Mouse (Mus musculus) heart, postnatal 0 days (tissue): ENCODE results near the gene Dzank1. TPM values are rescaled to one million over a fixed set of nuclear protein-coding genes. Genes with fewer than 3 reads are reported as not detected.

ENCODE experiments used
- ATAC-seq: fragments of 200-750 bp; cut with Nextera tagmentation; 2 replicates; pipeline ENCODE4 v1.8.0; 2017; ENCODE audit warnings: low read depth, moderate number of reproducible peaks, moderate library complexity; ENCODE audit not compliant: insufficient read depth
- DNase-seq: peaks from one replicate; pipeline ENCODE4 v3.0.0-alpha.2; 2016; ENCODE audit warnings: low spot score
- H3K27ac ChIP-seq: fragments of 300-500 bp; sonication (generic); 2 replicates; pipeline ENCODE4 v1.5.1; 2014; ENCODE audit warnings: low read depth, mild to moderate bottlenecking
- H3K27me3 ChIP-seq: fragments of 300-500 bp; sonication (generic); 2 replicates; pipeline ENCODE4 v1.6.1; 2014; ENCODE audit warnings: low read length, mixed read lengths; ENCODE audit not compliant: control insufficient read depth, insufficient read depth
- H3K36me3 ChIP-seq: fragments of 300-500 bp; sonication (generic); replicated peaks from 2 replicates; pipeline ENCODE4 v1.6.1; 2014; ENCODE audit warnings: low read length, mixed read lengths; ENCODE audit not compliant: control insufficient read depth, insufficient read depth
- H3K4me1 ChIP-seq: fragments of 300-500 bp; sonication (generic); 2 replicates; pipeline ENCODE4 v1.6.1; 2014; ENCODE audit warnings: antibody characterized with exemption; ENCODE audit not compliant: control insufficient read depth, insufficient read depth
- H3K4me2 ChIP-seq: fragments of 300-500 bp; sonication (generic); 2 replicates; pipeline ENCODE4 v1.6.1; 2014; ENCODE audit warnings: low read depth, mild to moderate bottlenecking, low read length, moderate library complexity
- H3K4me3 ChIP-seq: fragments of 300-500 bp; sonication (generic); 2 replicates; pipeline ENCODE4 v1.5.1; 2014; ENCODE audit warnings: low read depth, low read length
- H3K9ac ChIP-seq: fragments of 300-500 bp; sonication (generic); replicated peaks from 2 replicates; pipeline ENCODE4 v1.6.1; 2014; ENCODE audit warnings: low read depth, low read length, mixed read lengths
- H3K9me3 ChIP-seq: fragments of 300-500 bp; sonication (generic); replicated peaks from 2 replicates; pipeline ENCODE4 v1.6.1; 2016; ENCODE audit warnings: low read length; ENCODE audit not compliant: control insufficient read depth
- CTCF ChIP-seq: IDR thresholded peaks from 2 replicates; pipeline ENCODE4 v1.5.1; 2016; ENCODE audit warnings: antibody characterized with exemption, control low read depth, low read depth
- EP300 ChIP-seq: IDR thresholded peaks from 2 replicates; pipeline ENCODE4 v1.6.1; 2016; ENCODE audit warnings: antibody characterized with exemption, low read depth
- WGBS: fragments of 180-500 bp; shearing (Covaris S2); extraction: QIAGEN DNeasy Blood & Tissue Kit; methylation state at CpG from one replicate; pipeline ENCODE4 v1.1.7; 2014; 5-methylcytosine and 5-hydroxymethylcytosine counted together
- polyA plus RNA-seq: library from polyadenylated mRNA; unstranded; fragments of >200 nt; fragmentation: Nextera tagmentation; extraction: Ambion mirVana; gene quantifications from 2 replicates; pipeline ENCODE4 v1.2.1, GENCODE M21; 2015
- total RNA-seq: library from RNA; depleted of rRNA; stranded (reverse); fragments of >200 nt; gene quantifications from 2 replicates; pipeline ENCODE4 v1.2.3, GENCODE M21; 2014; ENCODE audit warnings: low replicate concordance

Gene Dzank1
- total and polyA plus RNA-seq, 2 experiments from 2014 or later, result 0.79 TPM; not detected in 1

DNA sequence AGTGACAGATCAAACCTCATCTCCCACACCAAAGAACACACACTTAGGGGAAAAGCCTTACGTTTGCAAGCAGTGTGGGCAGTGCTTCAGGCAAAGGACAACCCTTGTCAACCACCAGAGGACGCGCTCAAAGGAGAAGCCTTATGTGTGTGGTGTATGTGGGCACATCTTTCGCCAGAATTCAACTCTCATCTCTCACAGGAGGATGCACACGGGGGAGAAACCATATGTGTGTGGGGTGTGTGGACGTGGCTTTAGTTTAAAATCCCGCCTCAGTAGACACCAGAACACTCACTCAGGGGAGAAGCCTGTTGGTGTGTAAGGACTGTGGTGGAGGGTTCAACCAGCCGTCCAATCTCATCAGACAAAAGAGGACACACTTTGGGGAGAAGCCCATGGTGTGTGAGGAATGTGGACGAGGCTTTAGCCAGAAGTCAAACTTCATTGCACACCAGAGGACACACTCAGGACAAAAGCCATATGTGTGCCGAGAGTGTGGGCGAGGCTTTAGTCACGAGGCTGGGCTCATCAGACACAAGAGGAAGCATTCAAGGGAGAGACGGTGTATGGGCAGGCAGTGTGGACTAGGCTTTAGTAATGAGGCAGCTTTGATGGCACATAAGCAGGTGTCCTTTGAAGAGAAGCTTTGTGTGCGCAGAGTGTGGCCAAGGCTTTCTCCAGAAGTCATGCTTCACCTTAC, 61.2 kb downstream of the Dzank1 start:
- Histone ChIP-seq H3K27me3 (no peaks in the 10 kb centered on the region), H3K4me2 (no peak overlapping the region), H3K4me3 (no peak overlapping the region), H3K9me3 (no peaks in the 10 kb centered on the region), H3K9ac (no peak overlapping the region), H3K27ac (no peak overlapping the region), H3K4me1 (peaks cover 6% of the 10 kb centered on the region; the same call in 1 of the 2 replicates), H3K36me3 (no peaks in the 10 kb centered on the region)
- DNase-seq (no peak), ATAC-seq (no peak)
- TF ChIP-seq CTCF, result no peak
- no peak for TF ChIP-seq EP300
- WGBS, result 72% methylated on average over 14 of the region's 14 CpGs

DNA sequence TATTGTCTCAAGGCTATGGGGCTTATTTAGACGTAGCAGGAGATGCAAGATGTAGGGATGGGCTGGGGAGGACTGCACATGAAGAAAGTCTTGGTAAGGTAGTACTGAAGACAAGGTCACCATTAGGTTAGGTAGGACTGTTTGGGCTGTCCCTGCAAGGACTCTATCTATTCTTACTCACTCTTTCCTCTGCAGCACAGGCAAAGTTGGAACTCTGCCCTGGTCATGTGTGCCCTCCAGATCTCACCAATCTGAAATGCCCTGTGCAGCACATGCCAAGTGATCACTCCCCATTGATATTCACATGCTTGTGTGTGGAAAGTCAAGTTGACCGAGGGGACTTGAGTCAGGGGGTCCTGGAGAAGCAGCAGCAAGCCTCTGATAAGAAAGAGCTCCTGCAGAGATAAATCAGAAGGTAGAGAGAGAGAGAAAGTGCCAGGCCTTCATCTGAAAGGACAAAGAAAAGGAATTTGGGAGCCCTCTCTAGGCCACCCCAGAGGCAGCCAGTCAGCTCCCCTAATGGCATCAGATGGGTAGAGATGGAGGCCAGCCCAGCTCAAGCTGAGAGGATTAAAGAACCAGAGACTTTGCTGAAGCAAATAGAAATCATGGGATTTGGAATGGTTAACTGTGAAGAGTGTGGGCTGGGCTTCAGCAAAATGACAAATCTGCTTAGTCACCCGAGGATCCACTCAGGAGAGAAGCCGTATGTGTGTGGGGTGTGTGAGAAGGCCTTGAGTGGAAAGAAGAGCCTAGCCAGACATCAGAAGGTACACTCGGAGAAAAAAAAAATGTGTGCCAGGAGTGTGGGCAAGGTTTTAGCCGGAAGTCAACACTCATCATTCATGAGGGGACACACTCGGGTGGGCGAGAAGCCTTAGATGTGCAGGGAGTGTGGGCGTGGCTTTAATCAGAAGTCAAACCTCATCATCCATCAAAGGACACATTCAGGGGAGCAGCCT, 62.1 kb downstream of the Dzank1 start:
- Histone ChIP-seq H3K27me3 (no peaks in the 10 kb centered on the region), H3K36me3 (no peaks in the 10 kb centered on the region), H3K9me3 (no peaks in the 10 kb centered on the region), H3K27ac (no peak overlapping the region), H3K9ac (no peak overlapping the region), H3K4me1 (peaks cover 6% of the 10 kb centered on the region; the same call in 1 of the 2 replicates), H3K4me2 (no peak overlapping the region), H3K4me3 (no peak overlapping the region)
- 67% methylated on average over 9 of the region's 9 CpGs for WGBS
- DNase-seq (peak; percentile 17), ATAC-seq (peak; percentile 44; the same call in 1 of the 2 replicates)
- TF ChIP-seq EP300 (no peak), CTCF (no peak)

DNA sequence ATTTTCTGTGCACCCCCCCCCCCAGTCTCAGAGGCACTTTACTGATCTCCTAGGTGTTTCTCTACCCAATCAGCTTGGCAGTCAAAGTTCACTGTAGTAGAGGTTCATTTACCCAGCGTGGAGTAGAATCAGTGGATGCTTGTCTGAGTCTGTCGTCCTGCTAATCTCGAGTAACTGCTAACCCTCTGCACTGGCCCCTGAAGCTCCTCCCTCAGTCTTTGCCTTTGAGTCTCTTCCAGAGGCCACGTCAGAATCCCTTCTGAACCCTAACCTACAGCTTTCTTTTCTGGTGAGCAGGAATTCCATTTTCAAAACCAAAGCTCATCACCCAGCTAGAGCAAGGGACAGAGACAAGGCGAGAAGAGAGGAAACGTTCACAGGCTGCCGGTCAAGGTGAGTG, 63.0 kb downstream of the Dzank1 start:
- TF ChIP-seq EP300 (no peak), CTCF (no peak)
- 55% methylated on average over 7 of the region's 7 CpGs for WGBS

DNA sequence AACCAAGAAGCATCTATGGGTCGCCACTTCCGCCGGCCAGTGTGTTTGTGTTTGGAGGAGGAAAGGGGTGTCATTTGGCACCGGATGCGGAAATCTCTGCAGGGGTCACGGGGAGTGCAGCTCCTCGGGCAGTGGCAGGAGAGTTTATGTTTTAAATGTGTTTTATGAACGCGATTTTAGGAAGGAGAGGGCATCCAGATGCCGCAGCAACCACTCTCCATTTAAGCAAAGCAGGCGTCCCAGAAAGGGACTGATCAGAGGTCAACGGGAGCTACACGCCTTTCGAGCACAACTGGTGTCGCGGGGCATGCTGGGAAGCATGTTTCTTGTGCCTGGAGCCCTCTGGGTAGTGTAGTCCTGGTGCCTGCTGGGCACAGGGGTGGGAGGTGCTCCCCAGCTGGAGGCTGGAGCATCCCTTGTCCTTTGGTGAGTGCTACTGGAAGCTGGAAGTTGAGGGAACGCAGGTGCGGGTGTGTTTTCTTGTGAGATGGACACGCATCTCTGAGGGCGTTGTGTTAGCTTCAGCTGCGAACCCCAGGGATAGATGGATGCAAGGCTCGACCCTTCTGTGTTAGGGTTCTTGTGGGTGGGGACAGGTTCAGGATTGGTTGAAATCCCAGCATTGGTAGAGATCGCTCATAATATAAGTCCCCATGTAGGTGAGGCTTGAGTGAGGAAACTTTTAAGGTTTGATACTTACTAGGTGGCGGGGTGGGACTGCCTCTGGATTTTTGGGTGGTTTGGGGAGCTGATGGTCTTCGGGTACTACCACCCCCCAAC, 68.0 kb downstream of the Dzank1 start:
- no peaks in the 10 kb centered on the region for H3K36me3 ChIP-seq
- no peak for TF ChIP-seq CTCF
- no peak for TF ChIP-seq EP300

More for the DNA sequence above, 63.0 kb downstream of the Dzank1 start:
- no peaks in the 10 kb centered on the region for H3K36me3 ChIP-seq
- H3K4me1 ChIP-seq, result peaks cover 11% of the 10 kb centered on the region; the same call in 1 of the 2 replicates
- no peak overlapping the region for H3K4me3 ChIP-seq
- H3K9ac ChIP-seq, result no peak overlapping the region
- H3K27ac ChIP-seq, result no peak overlapping the region
- DNase-seq (no peak), ATAC-seq (no peak)
- no peaks in the 10 kb centered on the region for H3K27me3 ChIP-seq
- no peak overlapping the region for H3K4me2 ChIP-seq
- H3K9me3 ChIP-seq, result no peaks in the 10 kb centered on the region

DNA sequence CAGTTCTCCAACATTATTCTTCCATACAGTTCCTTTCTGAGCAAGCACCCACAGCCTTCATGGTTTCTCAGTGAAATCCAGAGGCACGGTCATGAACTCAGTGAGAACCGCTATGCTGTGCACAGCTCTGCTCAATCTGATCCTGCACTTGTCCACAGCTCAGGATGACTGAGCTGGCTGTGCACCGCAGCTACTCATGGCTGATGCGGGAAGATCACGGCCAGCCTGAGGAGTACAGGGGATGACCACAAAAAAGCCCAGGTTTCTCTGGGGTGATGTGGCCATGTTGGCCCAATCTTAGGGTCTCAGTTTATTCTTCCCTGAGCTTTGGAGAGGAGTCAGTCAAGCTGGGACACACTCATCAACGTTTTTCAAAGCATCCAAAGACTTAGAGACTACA, 68.9 kb downstream of the Dzank1 start:
- no peak overlapping the region for H3K9ac ChIP-seq
- H3K4me1 ChIP-seq, result peaks cover 6% of the 10 kb centered on the region; the same call in 1 of the 2 replicates
- peak overlapping the region; percentile 60 for H3K4me3 ChIP-seq
- peak overlapping the region; percentile 65 for H3K4me2 ChIP-seq
- TF ChIP-seq EP300, result no peak
- TF ChIP-seq CTCF, result no peak
- ATAC-seq, result no peak
- peaks cover 12% of the 10 kb centered on the region; the same call in 1 of the 2 replicates for H3K27me3 ChIP-seq
- H3K36me3 ChIP-seq, result no peaks in the 10 kb centered on the region
- no peak overlapping the region for H3K27ac ChIP-seq
- H3K9me3 ChIP-seq, result no peaks in the 10 kb centered on the region
- no peak for DNase-seq
- 72% methylated on average over 6 of the region's 6 CpGs for WGBS

More for the DNA sequence above, 68.0 kb downstream of the Dzank1 start:
- H3K4me2 ChIP-seq, result peak overlapping the region; percentile 65
- H3K9me3 ChIP-seq, result no peaks in the 10 kb centered on the region
- DNase-seq (peak; percentile 91), ATAC-seq (peak; percentile 97)
- peak overlapping the region; percentile 60 for H3K4me3 ChIP-seq
- peaks cover 12% of the 10 kb centered on the region; the same call in 1 of the 2 replicates for H3K27me3 ChIP-seq
- 8% methylated on average over 25 of the region's 25 CpGs for WGBS
- H3K27ac ChIP-seq, result peak overlapping the region; percentile 73
- H3K9ac ChIP-seq, result peak overlapping the region; percentile 55
- H3K4me1 ChIP-seq, result peaks cover 6% of the 10 kb centered on the region; the same call in 1 of the 2 replicates
